Mouse (Mus musculus) C2C12 (cell line): ENCODE measurements at regions not wholly inside any gene's neighbourhood (a gene's known extent, or its start where the extent isn't known, plus 50 kb on each side); places are given as distances from the start of the nearest gene placed in this dataset.

Source experiments
- H3K27me3 ChIP-seq: one replicate; pipeline ENCODE4 v1.6.1; 2011; ENCODE audit not compliant: control insufficient read depth, insufficient read depth, insufficient read length
- H3K36me3 ChIP-seq: one replicate; pipeline ENCODE4 v1.6.1; 2011; ENCODE audit not compliant: control insufficient read depth, insufficient read depth
- H3K4me3 ChIP-seq: one replicate; pipeline ENCODE4 v1.5.1; 2011; ENCODE audit warnings: mild to moderate bottlenecking, control low read depth; ENCODE audit not compliant: poor library complexity, insufficient read depth, severe bottlenecking
- H3K79me2 ChIP-seq: one replicate; pipeline ENCODE4 v1.6.1; 2011; ENCODE audit not compliant: control insufficient read depth, insufficient read depth
- H3K79me3 ChIP-seq: one replicate; pipeline ENCODE4 v1.6.1; 2011; ENCODE audit warnings: low read depth, control low read depth
- H3ac ChIP-seq: one replicate; pipeline ENCODE3; 2011; ENCODE audit warnings: low read depth; ENCODE audit not compliant: control insufficient read depth, insufficient read length
- CEBPB ChIP-seq: IDR thresholded peaks from one replicate; pipeline ENCODE4 v1.6.1; 2011; ENCODE audit warnings: low read depth, mild to moderate bottlenecking, control low read depth, moderate library complexity
- CTCF ChIP-seq: IDR thresholded peaks from one replicate; pipeline ENCODE4 v1.5.1; 2011; ENCODE audit not compliant: control insufficient read depth, insufficient read depth, insufficient read length
- FOSL1 ChIP-seq: IDR thresholded peaks from one replicate; pipeline ENCODE4 v1.8.0; 2011; ENCODE audit warnings: mild to moderate bottlenecking, low read length; ENCODE audit not compliant: poor library complexity, insufficient read depth, severe bottlenecking
- MAX ChIP-seq: IDR thresholded peaks from one replicate; pipeline ENCODE4 v1.6.1; 2011; ENCODE audit warnings: mild to moderate bottlenecking, control low read depth
- MYOD1 ChIP-seq: IDR thresholded peaks from one replicate; pipeline ENCODE4 v1.6.1; 2011; ENCODE audit warnings: low read depth; ENCODE audit not compliant: control insufficient read depth, insufficient read length
- MYOG ChIP-seq: IDR thresholded peaks from one replicate; pipeline ENCODE4 v1.6.1; 2011; ENCODE audit not compliant: control insufficient read depth, insufficient read length; ENCODE audit errors: extremely low read depth
- USF1 ChIP-seq: IDR thresholded peaks from one replicate; pipeline ENCODE4 v1.6.1; 2011; ENCODE audit warnings: low read depth, mild to moderate bottlenecking, control low read depth, moderate library complexity

DNA sequence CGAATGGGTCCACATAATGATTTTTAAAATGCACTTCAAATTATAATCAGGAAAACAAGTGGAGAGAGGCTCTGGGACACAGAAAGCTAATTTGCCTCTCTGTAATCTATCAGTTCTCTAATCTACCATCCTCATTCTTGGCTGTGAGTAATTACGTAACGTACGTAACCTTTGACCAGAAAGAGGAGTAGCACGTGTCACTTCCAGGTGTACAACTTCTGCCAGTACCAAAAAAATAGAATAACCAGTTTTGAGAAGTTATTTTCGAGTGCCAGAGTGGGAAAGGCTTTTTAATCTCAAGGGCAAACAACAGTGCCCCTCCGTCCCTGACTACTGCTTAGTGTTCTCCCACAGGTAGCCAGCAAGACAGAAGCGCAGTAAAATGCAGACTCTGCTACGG, 69.2 kb upstream of the Cited2 start:
- H3K27me3 ChIP-seq: no peaks in the 10 kb centered on the region
- no peak overlapping the region for H3ac ChIP-seq
- H3K79me3 ChIP-seq: no peaks in the 10 kb centered on the region
- TF ChIP-seq FOSL1: no peak
- TF ChIP-seq CEBPB: no peak
- TF ChIP-seq CTCF: no peak
- no peak for TF ChIP-seq MYOG
- no peaks in the 10 kb centered on the region for H3K79me2 ChIP-seq
- H3K36me3 ChIP-seq: no peaks in the 10 kb centered on the region
- H3K4me3 ChIP-seq: no peak overlapping the region

GRCm38 (mm10) chr10:17654308-17654858, 68.6 kb upstream of the Cited2 start:
- TF ChIP-seq MAX (no peak), FOSL1 (peak; percentile 33)

DNA sequence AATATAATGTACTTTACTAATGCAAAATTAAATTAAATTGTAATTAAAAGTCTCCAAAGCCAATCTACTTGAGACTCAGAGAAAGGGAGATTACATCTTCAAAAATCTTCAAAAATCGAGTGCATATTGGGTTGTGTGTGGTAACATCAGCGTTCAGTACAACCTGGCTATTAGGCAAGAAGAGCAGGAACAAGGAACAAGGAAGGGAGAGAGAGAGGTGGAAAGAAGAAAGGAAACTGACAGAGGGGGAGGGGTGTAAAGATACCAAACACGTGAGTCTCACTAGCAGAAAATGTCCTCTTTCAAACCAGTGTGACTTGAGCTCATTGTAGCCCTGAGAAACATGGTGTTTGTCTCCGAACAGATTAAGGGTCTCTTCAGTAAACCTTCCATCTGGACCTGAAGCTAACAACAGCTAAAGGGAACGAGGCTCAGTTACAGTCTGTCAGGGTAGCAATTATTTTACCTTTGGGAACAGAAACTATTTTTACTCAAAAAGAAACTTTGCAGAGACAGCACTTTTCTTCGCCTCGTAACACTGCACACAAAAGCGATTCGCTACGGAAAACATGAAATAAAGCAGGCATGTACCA, 67.5 kb upstream of the Cited2 start:
- TF ChIP-seq USF1: no peak
- TF ChIP-seq MYOG: no peak
- no peak for TF ChIP-seq CEBPB
- TF ChIP-seq CTCF: no peak
- no peak for TF ChIP-seq MYOD1
- TF ChIP-seq MAX: no peak
- no peak for TF ChIP-seq FOSL1

More at GRCm38 (mm10) chr10:17654308-17654858, 68.6 kb upstream of the Cited2 start:
- Histone ChIP-seq H3K4me3 (no peak overlapping the region), H3K79me2 (no peaks in the 10 kb centered on the region), H3ac (no peak overlapping the region), H3K79me3 (no peaks in the 10 kb centered on the region), H3K36me3 (no peaks in the 10 kb centered on the region), H3K27me3 (no peaks in the 10 kb centered on the region)

DNA sequence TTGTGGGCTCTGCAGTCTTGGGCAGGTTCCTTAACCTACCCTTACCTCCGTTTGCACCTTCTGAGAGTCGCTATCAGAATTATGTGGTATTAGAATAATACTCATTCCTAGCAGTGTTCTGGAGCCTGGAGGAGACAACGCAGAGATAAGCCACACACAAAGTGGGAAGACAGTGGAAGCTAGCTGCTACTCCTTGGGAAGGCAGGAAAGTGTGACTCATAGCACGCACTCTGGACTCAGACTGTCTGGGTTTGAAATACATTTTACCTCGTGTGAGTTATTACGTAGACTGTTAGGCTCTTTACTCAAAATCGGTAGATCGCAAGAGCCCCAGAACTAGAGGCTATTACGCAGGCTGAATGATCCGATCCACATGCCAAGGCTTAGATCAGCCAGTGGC, 66.7 kb upstream of the Cited2 start:
- no peaks in the 10 kb centered on the region for H3K79me3 ChIP-seq
- no peaks in the 10 kb centered on the region for H3K79me2 ChIP-seq
- no peak overlapping the region for H3ac ChIP-seq
- H3K27me3 ChIP-seq: no peaks in the 10 kb centered on the region
- no peak for TF ChIP-seq MAX
- no peak for TF ChIP-seq FOSL1
- TF ChIP-seq MYOD1: no peak
- no peak for TF ChIP-seq CEBPB
- TF ChIP-seq CTCF: no peak
- no peak for TF ChIP-seq MYOG
- TF ChIP-seq USF1: no peak
- H3K4me3 ChIP-seq: no peak overlapping the region
- H3K36me3 ChIP-seq: no peaks in the 10 kb centered on the region

More for the DNA sequence above, 67.5 kb upstream of the Cited2 start:
- Histone ChIP-seq H3K36me3 (no peaks in the 10 kb centered on the region), H3K27me3 (no peaks in the 10 kb centered on the region), H3K79me3 (no peaks in the 10 kb centered on the region), H3K4me3 (no peak overlapping the region), H3ac (no peak overlapping the region), H3K79me2 (no peaks in the 10 kb centered on the region)

- Histone ChIP-seq H3K4me3 (no peak overlapping the region), H3K79me3 (no peaks in the 10 kb centered on the region), H3K79me2 (no peaks in the 10 kb centered on the region), H3K27me3 (no peaks in the 10 kb centered on the region), H3K36me3 (no peaks in the 10 kb centered on the region), H3ac (no peak overlapping the region)
- TF ChIP-seq MYOD1: no peak
- TF ChIP-seq FOSL1: no peak
- no peak for TF ChIP-seq CEBPB
- no peak for TF ChIP-seq USF1
- no peak for TF ChIP-seq CTCF
- no peak for TF ChIP-seq MAX
Measured at GRCm38 (mm10) chr10:17656872-17657482, 66.0 kb upstream of the Cited2 start.

GRCm38 (mm10) chr10:17659575-17659974, 63.4 kb upstream of the Cited2 start:
- no peak for TF ChIP-seq CTCF
- TF ChIP-seq FOSL1: no peak
- no peak for TF ChIP-seq MYOD1
- TF ChIP-seq MYOG: no peak
- no peak for TF ChIP-seq MAX
- TF ChIP-seq USF1: no peak
- no peak for TF ChIP-seq CEBPB
- no peaks in the 10 kb centered on the region for H3K79me2 ChIP-seq
- no peak overlapping the region for H3ac ChIP-seq
- no peak overlapping the region for H3K4me3 ChIP-seq
- H3K36me3 ChIP-seq: no peaks in the 10 kb centered on the region
- no peaks in the 10 kb centered on the region for H3K27me3 ChIP-seq
- H3K79me3 ChIP-seq: no peaks in the 10 kb centered on the region
